Mouse (Mus musculus) lung, postnatal 25 days (tissue): ENCODE results near the gene Kptn.
A peak's percentile ranks its signal among the peaks of the same experiment; 100 is the strongest.

Experiments used
- DNase-seq: peaks from one replicate; pipeline ENCODE4 v3.0.0; 2022; ENCODE audit warnings: low spot score

Gene Kptn

GRCm38 (mm10) chr7:16119569-16120261 lies at the start of gene Kptn:
TSS of gene Kptn (plus strand) at chr7:16119895.
- peak; percentile 92 for DNase-seq

GRCm38 (mm10) chr7:16070846-16071245 lies 48.8 kb upstream of the Kptn start:
- no peak for DNase-seq

- no peak for DNase-seq
These were observed 47.8 kb upstream of the Kptn start for GRCm38 (mm10) chr7:16071906-16072305.

- DNase-seq: no peak
These were observed 39.7 kb upstream of the Kptn start for GRCm38 (mm10) chr7:16079947-16080346.

GRCm38 (mm10) chr7:16080581-16080980 lies 39.1 kb upstream of the Kptn start:
- no peak for DNase-seq

GRCm38 (mm10) chr7:16083361-16083760 lies 36.3 kb upstream of the Kptn start:
- no peak for DNase-seq

GRCm38 (mm10) chr7:16087587-16087986 lies 32.1 kb upstream of the Kptn start:
- no peak for DNase-seq

GRCm38 (mm10) chr7:16094592-16094991 lies 25.1 kb upstream of the Kptn start:
- DNase-seq: no peak

- peak; percentile 100 for DNase-seq
These were observed 21.4 kb upstream of the Kptn start, which contains the start of gene Napa for GRCm38 (mm10) chr7:16098021-16099017. TSS of gene Napa (plus strand) at chr7:16098458.

GRCm38 (mm10) chr7:16099901-16100300 lies 19.8 kb upstream of the Kptn start:
- no peak for DNase-seq

GRCm38 (mm10) chr7:16101081-16101480 lies 18.6 kb upstream of the Kptn start:
- no peak for DNase-seq

GRCm38 (mm10) chr7:16101726-16102475 lies 17.8 kb upstream of the Kptn start:
- DNase-seq: peak; percentile 9

- DNase-seq: no peak
These were observed 16.9 kb upstream of the Kptn start for GRCm38 (mm10) chr7:16102686-16103226.

- DNase-seq: no peak
These were observed 15.9 kb upstream of the Kptn start for GRCm38 (mm10) chr7:16103760-16104159.

GRCm38 (mm10) chr7:16104611-16105388 lies 14.9 kb upstream of the Kptn start:
- no peak for DNase-seq

GRCm38 (mm10) chr7:16108886-16109542 lies 10.7 kb upstream of the Kptn start:
- DNase-seq: no peak

GRCm38 (mm10) chr7:16110158-16110557 lies 9.5 kb upstream of the Kptn start:
- no peak for DNase-seq

GRCm38 (mm10) chr7:16111284-16112090 lies 8.2 kb upstream of the Kptn start:
- no peak for DNase-seq

GRCm38 (mm10) chr7:16116418-16116817 lies 3.3 kb upstream of the Kptn start:
- no peak for DNase-seq

- DNase-seq: no peak
These were observed 2.6 kb upstream of the Kptn start for GRCm38 (mm10) chr7:16117100-16117499.
